Mouse (Mus musculus): ENCODE results near the gene Map2k1. TPM values are rescaled to one million over a fixed set of nuclear protein-coding genes. Genes with fewer than 3 reads are reported as not detected.
"Not testable (repeated sequence)": the region's sequence is repeated elsewhere in the genome, so short reads cannot be mapped to it uniquely, and the experiment has no call there.

Map2k1 gene
- total and polyA plus RNA-seq, 2 experiments from 2014 or later = 77.9 to 99.5 TPM

- no peak overlapping the region for H3K27ac ChIP-seq
- no peaks in the 10 kb centered on the region for H3K9me3 ChIP-seq (ENCODE audit: low read length)
- DNase-seq (ENCODE audit: low spot score) = no peak
- no peak overlapping the region for H3K4me2 ChIP-seq (ENCODE audit: low read depth, low read length)
- no peak overlapping the region for H3K4me3 ChIP-seq (ENCODE audit: low read length)
- WGBS = 94% methylated on average over 5 of the region's 5 CpGs
- H3K27me3 ChIP-seq (ENCODE audit: insufficient read depth, low read length) = no peaks in the 10 kb centered on the region
- peaks cover 51% of the 10 kb centered on the region for H3K36me3 ChIP-seq (ENCODE audit: insufficient read depth, low read length)
- no peak for TF ChIP-seq CTCF (IDR thresholded peaks at IDR 0.05; ENCODE audit: low read depth)
- 0 out of 2 replicates have a peak, but pooled peaks cover 5% of the 10 kb centered on the region for H3K4me1 ChIP-seq (ENCODE audit: insufficient read depth, low read length)
- ATAC-seq = no peak
- H3K9ac ChIP-seq (replicated peaks; ENCODE audit: low read length) = no peak overlapping the region
These were observed 69.1 kb downstream of the Map2k1 start for GRCm38 (mm10) chr9:64184166-64184840.

DNA sequence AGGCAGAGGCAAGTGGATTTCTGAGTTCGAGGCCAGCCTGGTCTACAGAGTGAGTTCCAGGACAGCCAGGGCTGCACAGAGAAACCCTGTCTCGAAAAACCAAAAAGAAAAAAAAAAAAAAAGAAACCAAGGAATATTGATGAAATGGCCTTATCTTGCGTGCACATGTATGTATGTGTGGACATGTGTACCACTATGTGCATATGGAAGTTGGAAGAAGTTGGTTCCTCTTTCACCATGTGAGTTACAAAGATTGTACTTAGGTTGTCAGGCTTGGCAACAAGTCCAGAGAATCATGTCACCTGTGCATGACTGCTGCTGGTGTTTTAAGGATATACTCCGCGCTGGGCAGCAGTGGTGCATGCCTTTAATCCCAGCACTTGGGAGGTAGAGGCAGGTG is 70.1 kb downstream of the Map2k1 start:
- not testable (repeated sequence) for ATAC-seq; H3K4me1 ChIP-seq (ENCODE audit: insufficient read depth, low read length); H3K4me2 ChIP-seq (ENCODE audit: low read depth, low read length); H3K9me3 ChIP-seq (ENCODE audit: low read length); H3K27me3 ChIP-seq (ENCODE audit: insufficient read depth, low read length); DNase-seq (ENCODE audit: low spot score); H3K4me3 ChIP-seq (ENCODE audit: low read length); H3K27ac ChIP-seq; H3K9ac ChIP-seq (replicated peaks; ENCODE audit: low read length)
- peaks cover 42% of the 10 kb centered on the region for H3K36me3 ChIP-seq (ENCODE audit: insufficient read depth, low read length)
- 95% methylated on average over 5 of the region's 5 CpGs for WGBS

DNA sequence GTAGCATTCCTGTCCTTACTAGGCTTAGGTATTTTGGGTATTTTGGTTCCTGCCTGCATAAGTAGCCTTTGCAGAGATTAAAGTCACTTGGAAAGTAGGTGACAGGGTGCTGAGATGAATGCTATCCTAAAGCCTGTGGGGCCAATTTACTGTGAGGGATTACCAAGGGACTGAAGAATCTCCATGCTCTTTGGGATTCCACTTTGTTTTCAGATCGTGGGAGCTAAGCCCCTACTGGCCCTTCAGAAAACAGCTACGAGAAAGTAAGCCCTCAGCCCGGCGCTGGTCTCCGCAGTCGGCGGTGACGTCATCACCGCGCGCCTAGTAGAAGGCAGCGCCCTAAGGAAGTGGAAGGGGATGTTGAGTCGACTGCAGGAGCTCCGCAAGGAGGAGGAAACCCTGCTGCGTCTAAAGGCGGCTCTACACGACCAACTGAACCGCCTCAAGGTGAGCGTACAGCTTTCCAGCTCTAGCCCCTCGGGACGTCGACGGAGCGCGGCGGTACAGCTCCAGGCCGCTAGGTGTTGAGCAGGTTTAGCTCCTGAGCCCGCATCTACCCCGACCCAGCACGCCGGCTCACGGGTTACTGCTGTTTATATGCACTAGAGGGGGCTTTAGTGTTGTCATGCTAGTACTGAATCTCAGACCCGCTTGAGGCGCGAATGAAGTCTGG is 74.3 kb downstream of the Map2k1 start, which contains the start of gene Snapc5:
Snapc5 (plus strand) TSS at position 301 of the 673 bp plus-strand sequence.
- Histone ChIP-seq H3K9me3 (ENCODE audit: low read length) (no peaks in the 10 kb centered on the region), H3K4me2 (ENCODE audit: low read depth, low read length) (peak within 1 kb of the TSS; percentile 54), H3K4me3 (ENCODE audit: low read length) (peak within 1 kb of the TSS; percentile 60), H3K4me1 (ENCODE audit: insufficient read depth, low read length) (peaks cover 12% of the 10 kb centered on the region; the same call in 1 of the 2 replicates), H3K36me3 (ENCODE audit: insufficient read depth, low read length) (peaks cover 41% of the 10 kb centered on the region), H3K27me3 (ENCODE audit: insufficient read depth, low read length) (no peaks in the 10 kb centered on the region), H3K9ac (replicated peaks; ENCODE audit: low read length) (peak within 1 kb of the TSS; percentile 68), H3K27ac (peak within 1 kb of the TSS; percentile 86)
- TF ChIP-seq CTCF (IDR thresholded peaks at IDR 0.05; ENCODE audit: low read depth) = peak; percentile 71
- under 1% methylated on average over 35 of the region's 35 CpGs for WGBS
- ATAC-seq (peak; percentile 95), DNase-seq (ENCODE audit: low spot score) (peak; percentile 97)

DNA sequence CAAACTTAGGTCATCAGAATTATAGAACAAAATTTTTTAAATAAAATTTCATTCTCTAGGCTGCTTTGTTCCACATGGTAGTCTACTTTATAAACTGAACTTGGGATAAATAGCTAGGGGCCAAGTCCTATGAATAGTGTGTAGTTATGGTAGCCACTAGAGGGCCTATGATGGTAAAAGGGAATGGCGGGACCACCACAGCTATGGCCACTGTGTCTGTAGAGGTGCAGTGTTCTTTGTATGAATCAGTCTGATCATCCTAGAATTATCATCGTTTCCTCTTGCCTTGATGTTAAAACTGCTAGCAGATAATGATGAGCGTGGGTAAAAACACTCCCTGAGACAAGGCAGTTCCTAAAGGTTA is 74.8 kb downstream of the Map2k1 start:
- Histone ChIP-seq H3K9me3 (ENCODE audit: low read length) (no peaks in the 10 kb centered on the region), H3K27ac (peak overlapping the region; percentile 86), H3K4me1 (ENCODE audit: insufficient read depth, low read length) (peaks cover 12% of the 10 kb centered on the region; the same call in 1 of the 2 replicates), H3K27me3 (ENCODE audit: insufficient read depth, low read length) (no peaks in the 10 kb centered on the region), H3K4me2 (ENCODE audit: low read depth, low read length) (peak overlapping the region; percentile 54), H3K4me3 (ENCODE audit: low read length) (peak overlapping the region; percentile 60; the same call in 1 of the 2 replicates), H3K9ac (replicated peaks; ENCODE audit: low read length) (peak overlapping the region; percentile 68; the same call in 1 of the 2 replicates), H3K36me3 (ENCODE audit: insufficient read depth, low read length) (peaks cover 41% of the 10 kb centered on the region)
- TF ChIP-seq CTCF (IDR thresholded peaks at IDR 0.05; ENCODE audit: low read depth) = peak; percentile 60
- WGBS = 40% methylated on average over 3 of the region's 3 CpGs
- DNase-seq (ENCODE audit: low spot score) = peak; percentile 61
- ATAC-seq = peak; percentile 69

- no peak for ATAC-seq
- H3K4me2 ChIP-seq (ENCODE audit: low read depth, low read length) = no peak overlapping the region
- no peaks in the 10 kb centered on the region for H3K9me3 ChIP-seq (ENCODE audit: low read length)
- H3K27me3 ChIP-seq (ENCODE audit: insufficient read depth, low read length) = no peaks in the 10 kb centered on the region
- peaks cover 12% of the 10 kb centered on the region; the same call in 1 of the 2 replicates for H3K4me1 ChIP-seq (ENCODE audit: insufficient read depth, low read length)
- H3K4me3 ChIP-seq (ENCODE audit: low read length) = no peak overlapping the region
- DNase-seq (ENCODE audit: low spot score) = no peak
- H3K9ac ChIP-seq (replicated peaks; ENCODE audit: low read length) = no peak overlapping the region
- WGBS = 82% methylated on average over 11 of the region's 11 CpGs
- peaks cover 30% of the 10 kb centered on the region for H3K36me3 ChIP-seq (ENCODE audit: insufficient read depth, low read length)
- no peak for TF ChIP-seq CTCF (IDR thresholded peaks at IDR 0.05; ENCODE audit: low read depth)
- H3K27ac ChIP-seq = no peak overlapping the region
These were observed 78.1 kb downstream of the Map2k1 start for GRCm38 (mm10) chr9:64175378-64175777.

DNA sequence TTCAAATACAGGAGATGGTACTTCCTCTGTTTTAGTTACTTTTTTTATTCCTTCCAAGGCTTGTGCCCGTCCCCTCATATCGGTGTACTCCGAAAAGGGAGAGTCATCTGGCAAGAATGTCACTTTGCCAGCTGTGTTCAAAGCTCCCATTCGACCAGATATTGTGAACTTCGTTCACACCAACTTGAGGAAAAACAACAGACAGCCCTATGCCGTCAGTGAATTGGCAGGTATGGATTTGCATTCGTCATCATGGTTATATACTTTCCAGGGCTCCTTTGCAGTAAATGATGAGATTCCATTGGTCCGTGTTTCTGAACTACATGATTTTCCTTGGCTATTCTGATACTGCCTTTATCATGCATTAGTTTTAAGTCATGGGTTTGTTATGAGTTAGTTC is 78.7 kb downstream of the Map2k1 start:
- H3K36me3 ChIP-seq (ENCODE audit: insufficient read depth, low read length) = peaks cover 28% of the 10 kb centered on the region
- 73% methylated on average over 8 of the region's 8 CpGs for WGBS
- no peak for DNase-seq (ENCODE audit: low spot score)
- H3K27ac ChIP-seq = no peak overlapping the region
- peak overlapping the region; percentile 83 for H3K4me3 ChIP-seq (ENCODE audit: low read length)
- H3K27me3 ChIP-seq (ENCODE audit: insufficient read depth, low read length) = no peaks in the 10 kb centered on the region
- no peaks in the 10 kb centered on the region for H3K9me3 ChIP-seq (ENCODE audit: low read length)
- no peak for ATAC-seq
- H3K4me2 ChIP-seq (ENCODE audit: low read depth, low read length) = peak overlapping the region; percentile 77
- no peak for TF ChIP-seq CTCF (IDR thresholded peaks at IDR 0.05; ENCODE audit: low read depth)
- peaks cover 8% of the 10 kb centered on the region; the same call in 1 of the 2 replicates for H3K4me1 ChIP-seq (ENCODE audit: insufficient read depth, low read length)
- H3K9ac ChIP-seq (replicated peaks; ENCODE audit: low read length) = no peak overlapping the region

All from hindbrain, postnatal 0 days (tissue).